Mouse (Mus musculus) adrenal gland, postnatal 25 days (tissue): ENCODE results near the gene Lmnb2. TPM values are rescaled to one million over a fixed set of nuclear protein-coding genes. Genes with fewer than 3 reads are reported as not detected.

ENCODE experiments used
- DNase-seq: peaks from one replicate; pipeline ENCODE4 v3.0.0; 2021; ENCODE audit warnings: mixed read lengths
- total RNA-seq: library from RNA; stranded (reverse); gene quantifications from 2 replicates; pipeline ENCODE4 v1.2.3, GENCODE M21; 2021

The Lmnb2 gene
- total RNA-seq, 1 experiment from 2014 or later, result 15.2 TPM

- peak; percentile 59 for DNase-seq
Observed at GRCm38 (mm10) chr10:80930361-80931152, 12.5 kb upstream of the Lmnb2 start.

GRCm38 (mm10) chr10:80929299-80930226 lies 11.5 kb upstream of the Lmnb2 start, which contains the start of gene Gadd45b:
TSS of gene Gadd45b (plus strand) at chr10:80930073.
- DNase-seq, result peak; percentile 98

GRCm38 (mm10) chr10:80928586-80929298 lies 10.7 kb upstream of the Lmnb2 start:
- DNase-seq, result peak; percentile 93

- no peak for DNase-seq
Observed at GRCm38 (mm10) chr10:80925472-80925871, 7.4 kb upstream of the Lmnb2 start.

GRCm38 (mm10) chr10:80921923-80922322 lies 3.9 kb upstream of the Lmnb2 start:
- no peak for DNase-seq

- DNase-seq, result no peak
Observed at GRCm38 (mm10) chr10:80917336-80917778, 688 bp downstream of the Lmnb2 start.

- no peak for DNase-seq
Observed at GRCm38 (mm10) chr10:80915736-80916135, 2.3 kb downstream of the Lmnb2 start.

GRCm38 (mm10) chr10:80915260-80915659 lies 2.8 kb downstream of the Lmnb2 start:
- no peak for DNase-seq

- no peak for DNase-seq
Observed at GRCm38 (mm10) chr10:80914253-80914656, 3.8 kb downstream of the Lmnb2 start.

GRCm38 (mm10) chr10:80913364-80914011 lies 4.6 kb downstream of the Lmnb2 start:
- no peak for DNase-seq

GRCm38 (mm10) chr10:80911891-80912290 lies 6.2 kb downstream of the Lmnb2 start:
- DNase-seq, result no peak

GRCm38 (mm10) chr10:80911354-80911753 lies 6.7 kb downstream of the Lmnb2 start:
- no peak for DNase-seq

- DNase-seq, result no peak
Observed at GRCm38 (mm10) chr10:80909375-80910162, 8.5 kb downstream of the Lmnb2 start.

GRCm38 (mm10) chr10:80904709-80905108 lies 13.3 kb downstream of the Lmnb2 start:
- no peak for DNase-seq

- DNase-seq, result peak; percentile 31
Observed at GRCm38 (mm10) chr10:80904004-80904693, 13.9 kb downstream of the Lmnb2 start.

GRCm38 (mm10) chr10:80903282-80903681 lies 14.8 kb downstream of the Lmnb2 start:
- DNase-seq, result no peak

- DNase-seq, result no peak
Observed at GRCm38 (mm10) chr10:80902273-80902940, 15.6 kb downstream of the Lmnb2 start.

- DNase-seq, result no peak
Observed at GRCm38 (mm10) chr10:80901409-80902272, 16.4 kb downstream of the Lmnb2 start.
